Mouse (Mus musculus): ENCODE data around the gene Ttc13. TPM values are rescaled to one million over a fixed set of nuclear protein-coding genes. Genes with fewer than 3 reads are reported as not detected.

Gene Ttc13
- total RNA-seq, 4 experiments from 2014 or later: 38.5 to 42.9 (median 39.3) TPM

- no peak for DNase-seq (ENCODE audit: low spot score in 2 of 2)
Observed at GRCm38 (mm10) chr8:124704376-124704775, 17.4 kb downstream of the Ttc13 start.

GRCm38 (mm10) chr8:124703526-124703925, 18.3 kb downstream of the Ttc13 start:
- no peak for DNase-seq (ENCODE audit: low spot score in 2 of 2)

GRCm38 (mm10) chr8:124702183-124702582, 19.6 kb downstream of the Ttc13 start:
- DNase-seq (ENCODE audit: low spot score in 2 of 2): no peak

- no peak for DNase-seq (ENCODE audit: low spot score in 2 of 2)
Observed at GRCm38 (mm10) chr8:124701023-124701422, 20.8 kb downstream of the Ttc13 start.

GRCm38 (mm10) chr8:124700271-124700670, 21.5 kb downstream of the Ttc13 start:
- no peak for DNase-seq (ENCODE audit: low spot score in 2 of 2)

GRCm38 (mm10) chr8:124695424-124696100, 26.2 kb downstream of the Ttc13 start:
- no peak for DNase-seq (ENCODE audit: low spot score in 2 of 2)

GRCm38 (mm10) chr8:124691706-124692105, 30.1 kb downstream of the Ttc13 start:
- DNase-seq (ENCODE audit: low spot score in 2 of 2): no peak

GRCm38 (mm10) chr8:124688899-124689298, 32.9 kb downstream of the Ttc13 start:
- no peak for DNase-seq (ENCODE audit: low spot score in 2 of 2)

GRCm38 (mm10) chr8:124682218-124682617, 39.6 kb downstream of the Ttc13 start:
- no peak for DNase-seq (ENCODE audit: low spot score in 2 of 2)

GRCm38 (mm10) chr8:124681792-124682157, 40.0 kb downstream of the Ttc13 start:
- no peak for DNase-seq (ENCODE audit: low spot score in 2 of 2)

- DNase-seq (ENCODE audit: low spot score in 2 of 2): no peak
Observed at GRCm38 (mm10) chr8:124681077-124681791, 40.5 kb downstream of the Ttc13 start.

GRCm38 (mm10) chr8:124678246-124678645, 43.5 kb downstream of the Ttc13 start:
- no peak for DNase-seq (ENCODE audit: low spot score in 2 of 2)

GRCm38 (mm10) chr8:124677486-124677885, 44.3 kb downstream of the Ttc13 start:
- peak; percentile 69 to 84 for DNase-seq (ENCODE audit: low spot score in 2 of 2)

GRCm38 (mm10) chr8:124677078-124677477, 44.7 kb downstream of the Ttc13 start:
- no peak for DNase-seq (ENCODE audit: low spot score in 2 of 2)

- DNase-seq (ENCODE audit: low spot score in 2 of 2): no peak
Observed at GRCm38 (mm10) chr8:124676661-124677060, 45.1 kb downstream of the Ttc13 start.

- DNase-seq (ENCODE audit: low spot score in 2 of 2): no peak
Observed at GRCm38 (mm10) chr8:124672345-124672744, 49.4 kb downstream of the Ttc13 start.

- DNase-seq (ENCODE audit: low spot score in 2 of 2): no peak
Observed at GRCm38 (mm10) chr8:124668798-124669197, 53.0 kb downstream of the Ttc13 start.

- DNase-seq (ENCODE audit: low spot score in 2 of 2): no peak
Observed at GRCm38 (mm10) chr8:124664414-124664813, 57.4 kb downstream of the Ttc13 start.

- DNase-seq (ENCODE audit: low spot score in 2 of 2): no peak
Observed at GRCm38 (mm10) chr8:124663874-124664230, 57.9 kb downstream of the Ttc13 start.

- peak; percentile 70 to 87 for DNase-seq (ENCODE audit: low spot score in 2 of 2)
Observed at GRCm38 (mm10) chr8:124663112-124663873, 58.5 kb downstream of the Ttc13 start, which contains the start of gene 2310022B05Rik. 2310022B05Rik (minus strand) TSS chr8:124663369.

GRCm38 (mm10) chr8:124662446-124663111, 59.2 kb downstream of the Ttc13 start:
- DNase-seq (ENCODE audit: low spot score in 2 of 2): no peak

- DNase-seq (ENCODE audit: low spot score in 2 of 2): peak in 1 of 2 experiments; percentile 74
Observed at GRCm38 (mm10) chr8:124661781-124662180, 60.0 kb downstream of the Ttc13 start.

Measured in left cerebral cortex, adult 8-10 months (tissue).